Mouse (Mus musculus): ENCODE data around the gene Prdx2. TPM values are rescaled to one million over a fixed set of nuclear protein-coding genes. Genes with fewer than 3 reads are reported as not detected.

Gene Prdx2
- total RNA-seq, 1 experiment from 2014 or later, result 572 TPM

DNA sequence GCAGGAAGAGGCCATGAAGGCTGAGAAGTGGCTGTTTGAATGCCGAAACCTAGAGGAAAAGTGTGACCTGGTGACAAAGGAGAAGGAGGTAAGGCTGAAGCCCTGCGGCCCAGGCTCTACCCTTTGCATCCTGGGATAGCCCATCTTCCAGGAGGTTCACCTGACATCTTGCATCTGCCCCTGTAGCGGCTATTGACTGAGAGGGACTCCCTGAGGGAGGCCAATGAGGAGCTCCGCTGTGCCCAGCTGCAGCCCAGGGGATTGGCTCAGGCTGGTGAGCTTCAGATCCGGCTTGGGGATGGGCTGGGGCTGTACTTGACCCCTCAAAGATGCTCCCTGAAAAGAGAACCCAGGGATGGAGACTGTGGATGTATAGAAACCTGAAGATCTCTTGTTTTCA is 27.6 kb downstream of the Prdx2 start:
- no peak for DNase-seq

DNA sequence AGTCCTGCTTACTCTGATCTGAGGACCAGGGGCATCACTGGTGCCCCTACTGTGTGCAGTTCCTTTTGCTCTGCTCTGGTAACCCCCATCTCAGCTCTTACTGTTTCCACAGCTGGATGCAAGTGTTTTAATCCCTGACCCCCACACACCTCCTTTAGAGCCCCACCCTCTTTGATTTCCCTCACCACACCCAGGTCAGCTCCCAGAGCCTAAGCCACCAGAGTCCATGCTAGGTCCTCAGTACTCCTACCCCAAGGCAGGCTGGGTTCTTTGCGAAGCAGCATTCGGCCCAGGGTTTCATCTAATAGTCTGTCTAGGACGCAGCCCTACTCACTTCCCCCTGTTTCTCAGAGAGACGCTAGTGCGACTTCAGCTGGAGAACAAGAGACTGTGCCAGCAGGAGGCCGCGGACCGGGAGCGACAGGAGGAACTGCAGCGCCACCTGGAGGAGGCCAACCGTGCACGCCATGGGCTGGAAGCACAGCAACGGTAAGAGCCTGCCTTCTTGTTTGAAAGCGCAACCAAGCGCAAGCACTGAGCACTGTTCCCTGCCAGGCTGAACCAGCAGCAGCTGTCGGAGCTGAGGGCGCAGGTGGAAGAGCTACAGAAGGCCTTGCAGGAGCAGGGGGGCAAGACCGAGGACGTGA is 28.4 kb downstream of the Prdx2 start:
- DNase-seq, result peak; percentile 94

DNA sequence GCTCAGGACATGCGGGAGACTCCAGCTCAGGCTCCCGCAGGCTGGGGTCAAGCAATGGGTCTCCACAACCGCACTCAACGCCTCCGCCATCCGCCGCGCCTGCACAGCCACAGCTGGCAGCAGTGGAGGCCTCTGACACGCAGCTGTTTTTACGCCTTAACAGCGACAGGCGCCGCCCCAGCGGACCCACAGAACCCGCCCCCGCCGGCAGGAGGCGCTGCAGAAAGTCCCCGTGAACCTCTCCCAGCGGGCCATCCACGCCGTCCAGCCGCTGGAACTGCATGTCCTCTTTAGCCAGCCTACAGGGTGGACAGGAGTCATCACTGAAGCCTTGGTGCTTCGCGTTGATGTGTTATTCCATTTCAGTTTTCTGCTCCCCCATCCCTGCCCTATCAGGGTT is 38.3 kb downstream of the Prdx2 start:
- DNase-seq, result peak; percentile 82

DNA sequence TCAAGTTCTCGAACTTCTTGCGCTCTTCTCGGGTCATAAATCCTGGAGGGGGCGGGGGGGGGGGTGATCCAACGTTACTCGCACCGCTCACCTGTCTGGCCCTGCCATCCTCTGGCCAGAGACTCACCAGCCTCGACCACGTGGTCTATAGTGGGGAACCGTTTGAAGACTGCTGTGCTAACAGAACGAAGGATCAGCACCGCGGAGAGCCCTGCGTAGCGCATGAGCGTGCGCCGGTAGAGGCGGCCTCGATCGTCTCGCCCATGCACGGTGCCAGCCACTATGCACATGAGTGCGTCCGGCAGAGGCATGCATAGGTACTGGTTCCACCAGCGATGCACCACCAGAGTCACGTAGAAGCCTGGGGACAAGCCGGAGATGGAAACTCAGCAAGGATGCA is 41.9 kb downstream of the Prdx2 start:
- no peak for DNase-seq

DNA sequence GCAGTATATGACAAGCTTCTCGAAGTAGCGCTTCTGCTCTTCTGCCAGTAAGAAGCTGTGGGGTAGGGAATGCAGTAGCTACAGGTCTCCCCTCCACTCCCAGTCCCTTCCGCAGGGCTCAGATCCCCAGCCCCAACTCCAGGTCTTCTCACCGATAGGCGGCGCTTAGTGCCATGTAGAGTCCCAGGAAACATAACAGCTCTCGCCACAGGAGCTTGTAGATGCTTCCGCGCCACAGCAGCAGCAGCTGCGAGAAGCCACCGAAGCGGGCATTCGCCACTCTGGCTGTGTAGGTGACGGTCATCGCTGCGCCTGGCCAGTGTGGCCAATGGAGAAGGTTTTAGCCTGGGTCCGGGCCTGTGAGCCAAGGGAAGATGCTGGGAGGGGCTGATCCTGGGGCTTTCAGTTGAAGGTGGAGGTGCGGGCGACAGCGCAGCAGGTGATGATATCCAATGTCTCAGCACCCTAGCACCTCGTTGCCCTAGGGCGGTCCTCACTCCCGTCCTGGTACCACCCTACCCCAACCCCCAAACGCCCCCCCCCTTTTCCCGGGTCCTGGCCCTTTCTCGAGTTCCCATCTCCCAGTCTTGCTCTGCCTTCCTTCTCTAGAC is 43.9 kb downstream of the Prdx2 start:
- DNase-seq, result peak; percentile 83

DNA sequence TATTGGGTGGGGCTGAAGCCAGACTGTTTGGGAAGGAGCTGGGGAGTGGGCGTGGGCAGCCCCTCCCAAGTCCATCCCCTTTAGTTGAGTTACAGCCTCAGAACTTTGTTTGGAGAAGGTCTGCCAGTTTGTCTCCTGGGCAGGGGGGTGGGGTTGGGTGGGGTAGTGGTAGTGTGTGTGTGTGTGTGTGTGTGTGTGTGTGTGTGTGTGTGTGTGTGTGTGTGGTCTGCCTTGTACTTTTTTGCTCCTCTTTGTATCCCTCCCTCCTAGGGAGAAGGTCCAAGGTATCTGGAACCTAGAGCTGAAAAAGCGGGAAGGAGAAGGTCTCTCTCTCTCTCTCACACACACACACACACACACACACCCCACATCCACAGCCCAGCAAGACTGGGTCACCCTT is 45.0 kb downstream of the Prdx2 start, which contains the start of gene Best2:
TSS of gene Best2 (minus strand) at position 101 of the 400 bp plus-strand sequence.
- DNase-seq, result no peak

DNA sequence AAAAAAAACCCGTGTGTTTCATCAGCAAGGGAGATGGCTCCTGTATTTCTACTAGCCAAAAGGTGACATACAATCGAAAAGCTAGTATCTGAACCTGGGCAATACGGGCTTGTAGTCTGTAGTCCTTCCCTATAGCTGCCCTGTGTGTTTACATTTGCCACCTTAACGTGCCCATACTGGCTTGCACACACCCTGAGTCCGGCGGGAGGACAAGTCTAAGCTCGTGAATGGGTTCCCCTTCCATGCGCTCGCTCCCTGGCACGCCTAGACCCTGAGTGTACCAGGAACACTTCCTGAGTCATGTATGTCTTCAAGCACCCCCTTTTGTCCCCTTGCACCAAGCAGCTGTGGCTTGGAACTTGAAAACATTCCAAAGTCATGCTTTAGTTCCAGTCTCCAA is 47.3 kb downstream of the Prdx2 start:
- no peak for DNase-seq

DNA sequence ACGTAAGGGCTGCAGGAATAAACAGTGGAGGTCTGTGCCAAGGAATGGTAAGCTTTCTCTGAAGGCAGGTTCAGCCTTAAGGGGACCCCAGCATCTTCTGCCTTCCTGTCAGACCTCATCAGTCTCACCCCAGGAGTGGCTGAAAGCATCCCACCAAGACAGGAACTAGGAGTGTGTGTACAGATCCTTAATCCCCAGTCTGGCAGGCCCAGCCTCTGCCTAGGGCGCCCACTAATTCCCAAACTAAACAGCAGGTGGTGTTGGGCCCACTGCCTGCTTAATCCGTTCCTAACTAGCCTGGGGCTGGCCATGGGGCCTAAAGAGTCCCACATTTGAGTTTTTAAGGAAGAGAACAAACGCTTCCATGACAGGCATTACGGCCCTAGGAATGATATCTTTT is 47.8 kb downstream of the Prdx2 start:
- no peak for DNase-seq

DNA sequence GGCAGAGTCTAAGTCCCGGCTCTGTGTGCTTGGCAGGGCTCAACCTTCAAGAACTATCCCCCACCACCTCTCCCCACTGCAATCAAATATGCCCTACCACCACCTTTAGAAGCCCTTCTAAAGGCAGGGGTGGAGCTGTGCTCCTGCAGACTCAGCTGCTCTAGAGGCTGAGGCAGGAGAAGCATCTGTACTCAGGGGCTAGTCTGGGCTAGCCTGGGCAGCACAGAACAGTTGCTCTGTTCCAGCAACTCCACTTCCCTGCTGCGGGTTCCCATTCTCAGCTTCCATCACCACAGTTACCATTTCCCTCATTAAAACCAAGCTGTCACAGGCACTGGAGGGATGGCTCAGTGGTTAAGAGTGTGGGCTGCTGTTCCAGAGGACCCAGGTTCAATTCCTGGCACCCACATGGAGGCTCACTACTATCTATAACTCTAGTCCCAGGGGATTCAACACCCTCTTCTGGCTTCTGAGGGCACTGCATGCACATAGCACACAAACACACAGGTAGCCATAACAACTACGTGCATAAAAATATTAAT is 52.2 kb downstream of the Prdx2 start:
- no peak for DNase-seq

DNA sequence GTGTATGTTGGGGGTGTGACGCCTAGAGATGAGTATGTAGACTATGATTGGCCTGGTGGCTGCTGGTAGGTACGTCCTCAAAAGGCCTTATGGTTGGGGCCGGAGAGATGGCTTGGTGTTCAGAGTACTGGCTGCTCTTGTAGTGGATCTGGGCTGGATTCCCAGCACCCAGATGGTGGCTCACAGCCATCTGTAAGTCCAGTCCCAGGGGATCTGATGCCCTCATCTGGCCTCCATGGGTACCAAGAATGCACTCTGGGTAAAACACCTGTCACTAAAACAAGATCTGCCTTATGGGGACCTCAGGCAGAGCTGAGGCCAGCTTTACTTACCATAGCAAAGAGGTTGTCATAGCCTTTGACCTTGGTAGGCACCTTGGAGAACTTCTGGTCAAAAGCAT is 54.5 kb downstream of the Prdx2 start:
- DNase-seq, result no peak

Small RNAs within 50 kb of the gene (microRNA-seq; reads per million reads assigned to microRNA genes)
- gene Gm24197, result 0 reads per million in 2 experiments

Other genes with a start within 250 kb of the Prdx2 start
- 0.52 and 0.90 TPM in 2 replicates for gene G430095P16Rik, start 246.6 kb upstream of the Prdx2 start, total RNA-seq (2021)
- gene Nfix, start 169.2 kb upstream of the Prdx2 start, total RNA-seq (2021), result 124 and 125 TPM in 2 replicates
- 7.1 and 7.4 TPM in 2 replicates for gene Dand5, start 146.8 kb upstream of the Prdx2 start, total RNA-seq (2021)
- 44.4 and 45.7 TPM in 2 replicates for gene Gadd45gip1, start 138.1 kb upstream of the Prdx2 start, total RNA-seq (2021)
- 108 TPM in 2 replicates for gene Rad23a, start 128.9 kb upstream of the Prdx2 start, total RNA-seq (2021)
- gene Calr, start 122.7 kb upstream of the Prdx2 start, total RNA-seq (2021), result 521 and 554 TPM in 2 replicates
- 55.2 and 63.4 TPM in 2 replicates for gene Farsa, start 112.6 kb upstream of the Prdx2 start, total RNA-seq (2021)
- gene Syce2, start 97.5 kb upstream of the Prdx2 start, total RNA-seq (2021), result 17.4 and 17.6 TPM in 2 replicates
- 55.4 and 84.8 TPM in 2 replicates for gene Gcdh, start 75.7 kb upstream of the Prdx2 start, total RNA-seq (2021)
- 0.56 and 5.1 TPM in 2 replicates for gene Klf1, start 67.7 kb upstream of the Prdx2 start, total RNA-seq (2021)
- gene Dnase2a, start 61.0 kb upstream of the Prdx2 start, total RNA-seq (2021), result 8.3 and 11.0 TPM in 2 replicates
- 1.2 and 3.1 TPM in 2 replicates for gene Mast1, start 32.2 kb upstream of the Prdx2 start, total RNA-seq (2021)
- gene Rtbdn, start 22.6 kb upstream of the Prdx2 start, total RNA-seq (2021), result not detected in 2 replicates
- 2.1 TPM in 1 of 2 replicates, not detected in the other for gene Gm49661, start 154 bp upstream of the Prdx2 start, total RNA-seq (2021)
- gene Rnaseh2a, start 180 bp downstream of the Prdx2 start, total RNA-seq (2021), result 88.3 and 96.4 TPM in 2 replicates
- 58.3 and 211 TPM in 2 replicates for gene Junb, start 9.1 kb downstream of the Prdx2 start, total RNA-seq (2021)
- gene Hook2, start 21.0 kb downstream of the Prdx2 start, total RNA-seq (2021), result 5.8 and 6.9 TPM in 2 replicates
- gene Best2, start 44.9 kb downstream of the Prdx2 start, total RNA-seq (2021), result not detected in 2 replicates
- gene Asna1, start 55.7 kb downstream of the Prdx2 start, total RNA-seq (2021), result 91.4 and 94.7 TPM in 2 replicates
- gene Trir, start 57.2 kb downstream of the Prdx2 start, total RNA-seq (2021), result 154 and 161 TPM in 2 replicates
- 65.9 and 67.8 TPM in 2 replicates for gene Tnpo2, start 67.3 kb downstream of the Prdx2 start, total RNA-seq (2021)
- 18.0 and 18.4 TPM in 2 replicates for gene Fbxw9, start 90.5 kb downstream of the Prdx2 start, total RNA-seq (2021)
- not detected in 2 replicates for gene Gm5741, start 98.4 kb downstream of the Prdx2 start, total RNA-seq (2021)
- gene Dhps, start 102.2 kb downstream of the Prdx2 start, total RNA-seq (2021), result 28.7 and 40.6 TPM in 2 replicates
- 68.3 and 70.3 TPM in 2 replicates for gene Wdr83os, start 111.2 kb downstream of the Prdx2 start, total RNA-seq (2021)
- gene Wdr83, start 111.7 kb downstream of the Prdx2 start, total RNA-seq (2021), result 30.0 and 30.9 TPM in 2 replicates
- gene Man2b1, start 113.7 kb downstream of the Prdx2 start, total RNA-seq (2021), result 49.8 and 56.3 TPM in 2 replicates
- 2.0 and 2.8 TPM in 2 replicates for gene Zfp791, start 153.5 kb downstream of the Prdx2 start, total RNA-seq (2021)
- not detected in 2 replicates for gene Cks1brt, start 182.3 kb downstream of the Prdx2 start, total RNA-seq (2021)

Data from adrenal gland, postnatal 14 days (tissue).